Mouse (Mus musculus) heart, embryonic 14.5 days (tissue): ENCODE results near the gene Cblc. TPM values are rescaled to one million over a fixed set of nuclear protein-coding genes. Genes with fewer than 3 reads are reported as not detected.

Source experiments
- ATAC-seq: fragments of 200-750 bp; cut with Nextera tagmentation; 2 replicates; pipeline ENCODE4 v1.8.0; 2017; ENCODE audit warnings: low read depth, moderate TSS enrichment; ENCODE audit not compliant: insufficient number of reproducible peaks, insufficient read depth, low FRiP score
- H3K27ac ChIP-seq, 2 experiments: fragments of 200-500 bp in 1 of 2; fragments of 300-500 bp in 1 of 2; sonication (generic) in 1 of 2; replicated peaks in 1 of 2; 2 replicates each; pipeline ENCODE4 v1.5.1; 2012 to 2014; ENCODE audit warnings: low read depth in 2 of 2, low read length in 2 of 2, control low read depth in 1 of 2, mild to moderate bottlenecking in 1 of 2, mixed read lengths in 1 of 2; ENCODE audit not compliant: control insufficient read depth in 1 of 2, insufficient read depth in 1 of 2
- H3K27me3 ChIP-seq: fragments of 300-500 bp; sonication (generic); 2 replicates; pipeline ENCODE4 v1.6.1; 2014; ENCODE audit warnings: mild to moderate bottlenecking, low read length, control low read depth; ENCODE audit not compliant: control insufficient read depth, insufficient read depth
- H3K36me3 ChIP-seq: fragments of 300-500 bp; sonication (generic); 2 replicates; pipeline ENCODE4 v1.6.1; 2014; ENCODE audit warnings: mild to moderate bottlenecking, control low read depth, low read length, mixed read lengths; ENCODE audit not compliant: control insufficient read depth, insufficient read depth
- H3K4me1 ChIP-seq, 2 experiments: fragments of 200-500 bp in 1 of 2; fragments of 300-500 bp in 1 of 2; sonication (generic) in 1 of 2; 2 replicates each; pipeline ENCODE4 v1.6.1; 2012 to 2014; ENCODE audit warnings: low read length in 2 of 2, control low read depth in 1 of 2, mixed read lengths in 1 of 2; ENCODE audit not compliant: control insufficient read depth in 2 of 2, insufficient read depth in 2 of 2
- H3K4me2 ChIP-seq: fragments of 300-500 bp; sonication (generic); 2 replicates; pipeline ENCODE4 v1.6.1; 2014; ENCODE audit warnings: mild to moderate bottlenecking, low read length
- H3K4me3 ChIP-seq, 2 experiments: fragments of 200-500 bp in 1 of 2; fragments of 300-500 bp in 1 of 2; sonication (generic) in 1 of 2; 2 replicates each; pipeline ENCODE4 v1.5.1; 2012 to 2014; ENCODE audit warnings: low read length in 2 of 2, mild to moderate bottlenecking in 2 of 2, control low read depth in 1 of 2, low read depth in 1 of 2, moderate library complexity in 1 of 2; ENCODE audit not compliant: control insufficient read depth in 1 of 2, insufficient read depth in 1 of 2
- H3K9ac ChIP-seq: fragments of 300-500 bp; sonication (generic); 2 replicates; pipeline ENCODE4 v1.6.1; 2014; ENCODE audit warnings: mild to moderate bottlenecking, low read length
- H3K9me3 ChIP-seq: fragments of 300-500 bp; sonication (generic); 2 replicates; pipeline ENCODE4 v1.6.1; 2016; ENCODE audit warnings: low read length, control low read depth; ENCODE audit not compliant: control insufficient read depth
- WGBS: fragments of 180-500 bp; shearing (Covaris S2); extraction: QIAGEN DNeasy Blood & Tissue Kit; methylation state at CpG from one replicate; pipeline ENCODE4 v1.1.7; 2014; 5-methylcytosine and 5-hydroxymethylcytosine counted together
- polyA plus RNA-seq: library from polyadenylated mRNA; unstranded; fragments of >200 nt; fragmentation: Nextera tagmentation; extraction: Ambion mirVana; gene quantifications from 2 replicates; pipeline ENCODE4 v1.2.1, GENCODE M21; 2014

Cblc gene
- polyA plus RNA-seq, 1 experiment from 2014 or later: not detected

GRCm38 (mm10) chr7:19823256-19824181, 26.9 kb upstream of the Cblc start:
- Histone ChIP-seq H3K4me2 (peak overlapping the region; percentile 87), H3K4me3 (no peak overlapping the region), H3K27me3 (peaks cover 22% of the 10 kb centered on the region), H3K9me3 (no peaks in the 10 kb centered on the region), H3K36me3 (no peaks in the 10 kb centered on the region), H3K4me1 (peaks cover 13 to 27% of the 10 kb centered on the region in 2 experiments), H3K27ac (peak overlapping the region; percentile 33 to 58), H3K9ac (no peak overlapping the region)
- 22% methylated on average over 16 of the region's 16 CpGs for WGBS
- ATAC-seq: no peak

GRCm38 (mm10) chr7:19822604-19823058, 26.0 kb upstream of the Cblc start, which contains the start of gene Bcl3:
TSS of gene Bcl3 (minus strand) at chr7:19822770.
- Histone ChIP-seq H3K27ac (peak within 1 kb of the TSS; percentile 33 to 58), H3K36me3 (no peaks in the 10 kb centered on the region), H3K9ac (peak within 1 kb of the TSS; percentile 78), H3K4me1 (peaks cover 13 to 28% of the 10 kb centered on the region in 2 experiments), H3K9me3 (no peaks in the 10 kb centered on the region), H3K4me2 (peak within 1 kb of the TSS; percentile 87), H3K27me3 (peaks cover 22% of the 10 kb centered on the region), H3K4me3 (peak within 1 kb of the TSS; percentile 53 to 55)
- ATAC-seq: peak; percentile 7; the same call in 1 of the 2 replicates
- under 1% methylated on average over 32 of the region's 42 CpGs for WGBS

- Histone ChIP-seq H3K4me2 (peak overlapping the region; percentile 87), H3K4me1 (peaks cover 14 to 33% of the 10 kb centered on the region in 2 experiments), H3K9ac (peak overlapping the region; percentile 78), H3K27me3 (peaks cover 22% of the 10 kb centered on the region), H3K27ac (0 out of 4 replicates have a peak overlapping the region, but pooled peaks of 1 of the 2 experiments have one; percentile 28), H3K4me3 (peak overlapping the region; percentile 53 to 55), H3K9me3 (no peaks in the 10 kb centered on the region), H3K36me3 (no peaks in the 10 kb centered on the region)
- WGBS: 6% methylated on average over 20 of the region's 20 CpGs
- ATAC-seq: no peak
These were observed 25.6 kb upstream of the Cblc start for GRCm38 (mm10) chr7:19822193-19822592.

- no peaks in the 10 kb centered on the region for H3K9me3 ChIP-seq
- peak overlapping the region; percentile 87; the same call in 1 of the 2 replicates for H3K4me2 ChIP-seq
- no peak overlapping the region for H3K27ac ChIP-seq
- H3K4me3 ChIP-seq: no peak overlapping the region
- 67% methylated on average over 7 of the region's 7 CpGs for WGBS
- no peak overlapping the region for H3K9ac ChIP-seq
- H3K36me3 ChIP-seq: no peaks in the 10 kb centered on the region
- H3K27me3 ChIP-seq: peaks cover 22% of the 10 kb centered on the region
- ATAC-seq: no peak
- peaks cover 16 to 38% of the 10 kb centered on the region in 2 experiments for H3K4me1 ChIP-seq
These were observed 25.0 kb upstream of the Cblc start for GRCm38 (mm10) chr7:19821633-19822032.

- H3K27me3 ChIP-seq: peaks cover 22% of the 10 kb centered on the region
- H3K9ac ChIP-seq: no peak overlapping the region
- no peaks in the 10 kb centered on the region for H3K36me3 ChIP-seq
- no peak overlapping the region for H3K4me2 ChIP-seq
- no peaks in the 10 kb centered on the region for H3K9me3 ChIP-seq
- peaks cover 23 to 47% of the 10 kb centered on the region in 2 experiments for H3K4me1 ChIP-seq
- no peak overlapping the region for H3K4me3 ChIP-seq
- H3K27ac ChIP-seq: no peak overlapping the region
- ATAC-seq: no peak
- 69% methylated on average over 3 of the region's 3 CpGs for WGBS
These were observed 23.9 kb upstream of the Cblc start for GRCm38 (mm10) chr7:19820347-19821048.

GRCm38 (mm10) chr7:19818875-19819274, 22.3 kb upstream of the Cblc start:
- H3K4me1 ChIP-seq: peaks cover 18 to 37% of the 10 kb centered on the region in 2 experiments
- H3K9me3 ChIP-seq: no peaks in the 10 kb centered on the region
- no peaks in the 10 kb centered on the region for H3K36me3 ChIP-seq
- no peak overlapping the region for H3K4me2 ChIP-seq
- no peak overlapping the region for H3K4me3 ChIP-seq
- no peak overlapping the region for H3K9ac ChIP-seq
- ATAC-seq: no peak
- WGBS: 83% methylated on average over 7 of the region's 7 CpGs
- peaks cover 18% of the 10 kb centered on the region for H3K27me3 ChIP-seq
- H3K27ac ChIP-seq: no peak overlapping the region

- ATAC-seq: no peak
- H3K4me1 ChIP-seq: peaks cover 14 to 33% of the 10 kb centered on the region in 2 experiments
- H3K4me3 ChIP-seq: no peak overlapping the region
- H3K27me3 ChIP-seq: peaks cover 18% of the 10 kb centered on the region
- no peaks in the 10 kb centered on the region for H3K9me3 ChIP-seq
- no peak overlapping the region for H3K27ac ChIP-seq
- H3K9ac ChIP-seq: no peak overlapping the region
- H3K4me2 ChIP-seq: no peak overlapping the region
- WGBS: 86% methylated on average over 5 of the region's 5 CpGs
- no peaks in the 10 kb centered on the region for H3K36me3 ChIP-seq
These were observed 21.8 kb upstream of the Cblc start for GRCm38 (mm10) chr7:19818440-19818839.
